Mouse (Mus musculus): ENCODE measurements around the gene Rad21l. TPM values are rescaled to one million over a fixed set of nuclear protein-coding genes. Genes with fewer than 3 reads are reported as not detected.

Gene Rad21l
- not detected in 2 replicates for polyA plus RNA-seq (2012; rRNA removed; ENCODE audit: low replicate concordance)

DNA sequence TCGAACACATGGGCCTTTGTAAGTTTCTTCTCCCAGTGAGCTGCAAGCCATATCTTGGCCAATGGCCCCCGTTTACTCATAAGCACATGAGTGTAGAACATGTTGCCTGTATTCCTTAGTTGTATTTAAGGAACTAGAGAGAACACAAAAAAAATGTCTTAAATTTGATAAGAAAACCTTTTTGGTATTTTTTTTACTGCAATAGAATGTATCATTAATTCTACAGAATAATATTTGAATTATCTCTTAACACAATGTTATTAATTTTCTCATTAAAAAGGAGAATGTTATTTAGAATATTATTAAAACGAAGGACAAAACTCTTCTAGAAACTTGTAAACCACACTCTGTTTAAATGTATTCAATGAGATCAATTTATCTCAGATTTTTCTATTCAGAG is at the start of gene Rad21l:
TSS of gene Rad21l (minus strand) at position 101 of the 400 bp plus-strand sequence.

DNA sequence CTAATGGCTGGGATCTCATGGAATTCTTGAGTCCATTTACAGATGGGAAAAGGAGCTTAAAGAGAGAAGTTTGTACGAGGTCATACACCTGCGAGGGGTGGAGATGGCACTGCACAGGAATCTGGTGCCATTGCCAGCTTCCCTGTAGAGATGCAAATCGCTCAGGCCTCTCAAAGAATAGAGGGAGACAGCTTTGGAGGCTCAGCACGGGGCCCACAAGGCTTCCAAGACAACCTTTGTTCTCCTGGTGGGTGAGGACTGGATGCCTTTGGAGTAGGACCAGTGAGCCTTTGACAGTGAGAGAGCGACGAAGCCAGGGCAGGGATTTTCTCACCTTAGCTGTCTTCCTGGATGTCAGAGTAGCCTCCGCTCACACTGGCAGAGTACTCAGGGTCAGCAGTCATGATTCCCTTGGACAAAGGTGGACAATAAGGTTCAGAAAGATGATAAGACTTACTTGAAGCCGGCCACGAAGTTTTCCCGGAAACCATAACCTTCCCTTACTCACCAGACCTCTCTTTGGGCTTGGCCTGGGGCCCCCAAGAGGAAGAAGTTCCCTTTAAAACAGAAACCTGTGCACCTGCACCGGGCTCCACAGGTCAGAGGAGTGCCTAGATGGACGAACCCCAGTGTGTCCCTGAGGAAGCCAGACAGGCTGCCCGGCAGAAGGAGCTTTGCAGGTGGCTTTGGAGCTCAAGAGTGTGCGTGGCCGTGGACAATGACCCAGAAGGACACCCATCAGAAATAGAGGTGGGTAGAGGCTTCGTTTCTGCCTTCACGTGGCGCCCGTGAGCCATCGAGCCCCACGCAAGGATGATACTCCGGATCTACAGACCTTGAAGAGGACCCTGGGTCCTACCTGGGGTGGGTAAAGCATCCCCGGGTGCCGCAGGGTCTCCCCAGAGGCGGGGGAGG is 33.2 kb upstream of the Rad21l start, which contains the start of gene Tmem74b:
TSS of gene Tmem74b (plus strand) at position 778 of the 915 bp plus-strand sequence.

DNA sequence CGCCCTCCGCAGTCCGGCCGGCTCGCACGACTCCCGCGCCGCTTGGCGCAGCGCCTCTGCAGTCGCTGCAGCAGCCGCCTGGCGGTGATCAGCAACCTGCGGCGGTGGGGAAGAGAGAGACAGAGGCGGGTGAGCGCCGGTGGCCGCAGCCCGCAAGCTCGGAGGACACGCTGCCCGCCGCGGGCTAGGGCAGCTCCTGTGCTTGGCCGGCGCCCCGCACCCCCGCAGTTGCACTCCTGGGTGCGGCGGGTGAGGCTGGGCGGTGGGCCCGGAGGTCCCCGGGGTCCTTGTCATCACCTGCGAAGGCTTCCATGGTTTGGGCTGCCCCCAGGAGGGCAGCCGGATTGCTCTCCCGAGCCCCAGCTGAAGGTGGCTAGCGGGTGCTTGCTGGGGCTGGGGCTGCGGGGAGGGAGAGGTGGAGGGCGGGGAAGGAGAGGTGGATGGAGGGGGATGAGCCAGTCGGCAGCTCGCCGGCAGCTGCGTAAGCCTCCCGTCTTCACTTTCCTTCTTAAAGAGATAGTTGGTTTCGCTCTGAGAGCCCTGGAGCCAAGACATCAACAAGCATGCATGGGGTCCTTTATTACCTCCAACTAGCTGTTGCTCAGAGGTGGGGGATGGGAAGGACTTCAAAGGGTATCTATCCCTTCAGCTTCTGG is 36.0 kb downstream of the Rad21l start, which contains the start of gene Snph:
TSS of gene Snph (minus strand) at position 435 of the 656 bp plus-strand sequence.

Other genes with a start within 250 kb of the Rad21l start
- gene 4921509C19Rik, start 192.4 kb downstream of the Rad21l start, polyA plus RNA-seq (2012; rRNA removed; ENCODE audit: low replicate concordance) = not detected in 2 replicates
- gene Nsfl1c, start 174.4 kb downstream of the Rad21l start, polyA plus RNA-seq (2012; rRNA removed; ENCODE audit: low replicate concordance) = 38.1 and 62.6 TPM in 2 replicates
- 80.5 and 154 TPM in 2 replicates for gene Fkbp1a, start 126.0 kb downstream of the Rad21l start, polyA plus RNA-seq (2012; rRNA removed; ENCODE audit: low replicate concordance)
- gene Sdcbp2, start 95.9 kb downstream of the Rad21l start, polyA plus RNA-seq (2012; rRNA removed; ENCODE audit: low replicate concordance) = 3.3 and 5.8 TPM in 2 replicates
- gene Snph, start 35.9 kb downstream of the Rad21l start, polyA plus RNA-seq (2012; rRNA removed; ENCODE audit: low replicate concordance) = 0.70 and 1.1 TPM in 2 replicates
- 0.30 and 0.39 TPM in 2 replicates for gene Tmem74b, start 33.5 kb upstream of the Rad21l start, polyA plus RNA-seq (2012; rRNA removed; ENCODE audit: low replicate concordance)
- gene Psmf1, start 75.7 kb upstream of the Rad21l start, polyA plus RNA-seq (2012; rRNA removed; ENCODE audit: low replicate concordance) = 42.9 and 47.1 TPM in 2 replicates
- 0.10 and 0.34 TPM in 2 replicates for gene Rspo4, start 174.4 kb upstream of the Rad21l start, polyA plus RNA-seq (2012; rRNA removed; ENCODE audit: low replicate concordance)
- gene Angpt4, start 242.7 kb upstream of the Rad21l start, polyA plus RNA-seq (2012; rRNA removed; ENCODE audit: low replicate concordance) = 0.70 and 1.3 TPM in 2 replicates